Mouse (Mus musculus) intestine, embryonic 14.5 days (tissue): ENCODE measurements around the gene Ctbs. TPM values are rescaled to one million over a fixed set of nuclear protein-coding genes. Genes with fewer than 3 reads are reported as not detected.
"Not testable (repeated sequence)": the region's sequence is repeated elsewhere in the genome, so short reads cannot be mapped to it uniquely, and the experiment has no call there.

ENCODE experiments used
- ATAC-seq: fragments of 200-750 bp; cut with Nextera tagmentation; replicated peaks from 2 replicates; pipeline ENCODE4 v1.8.0; 2017; ENCODE audit warnings: low read depth, moderate number of reproducible peaks, moderate TSS enrichment, moderate library complexity; ENCODE audit not compliant: low FRiP score, low TSS enrichment
- DNase-seq: peaks from one replicate; pipeline ENCODE4 v3.0.0-alpha.2; 2018; ENCODE audit warnings: low spot score
- H3K27ac ChIP-seq: fragments of 300-500 bp; sonication (generic); 2 replicates; pipeline ENCODE4 v1.5.1; 2014; ENCODE audit warnings: low read depth, mild to moderate bottlenecking, control low read depth
- H3K27me3 ChIP-seq: fragments of 300-500 bp; sonication (generic); replicated peaks from 2 replicates; pipeline ENCODE4 v1.6.1; 2014; ENCODE audit warnings: low read length, control low read depth; ENCODE audit not compliant: control insufficient read depth, insufficient read depth
- H3K36me3 ChIP-seq: fragments of 300-500 bp; sonication (generic); 2 replicates; pipeline ENCODE4 v1.6.1; 2014; ENCODE audit warnings: low read length, control low read depth; ENCODE audit not compliant: control insufficient read depth, insufficient read depth
- H3K4me1 ChIP-seq: fragments of 300-500 bp; sonication (generic); replicated peaks from 2 replicates; pipeline ENCODE4 v1.6.1; 2014; ENCODE audit warnings: low read length, control low read depth, mixed read lengths; ENCODE audit not compliant: control insufficient read depth, insufficient read depth
- H3K4me2 ChIP-seq: fragments of 300-500 bp; sonication (generic); 2 replicates; pipeline ENCODE4 v1.6.1; 2014; ENCODE audit warnings: low read length
- H3K4me3 ChIP-seq: fragments of 300-500 bp; sonication (generic); 2 replicates; pipeline ENCODE4 v1.5.1; 2014; ENCODE audit warnings: low read depth, low read length, control low read depth, mixed read lengths
- H3K9ac ChIP-seq: fragments of 300-500 bp; sonication (generic); 2 replicates; pipeline ENCODE4 v1.6.1; 2014; ENCODE audit warnings: mild to moderate bottlenecking, low read length
- H3K9me3 ChIP-seq: fragments of 300-500 bp; sonication (generic); 2 replicates; pipeline ENCODE4 v1.6.1; 2016; ENCODE audit warnings: low read length, control low read depth; ENCODE audit not compliant: control insufficient read depth
- WGBS: fragments of 180-500 bp; shearing (Covaris S2); extraction: QIAGEN DNeasy Blood & Tissue Kit; methylation state at CpG from one replicate; pipeline ENCODE4 v1.1.7; 2014; 5-methylcytosine and 5-hydroxymethylcytosine counted together
- polyA plus RNA-seq: library from polyadenylated mRNA; unstranded; fragments of >200 nt; fragmentation: Nextera tagmentation; extraction: Ambion mirVana; gene quantifications from 2 replicates; pipeline ENCODE4 v1.2.1, GENCODE M21; 2014

Ctbs gene
- polyA plus RNA-seq, 1 experiment from 2014 or later, result 12.1 TPM

GRCm38 (mm10) chr3:146421787-146422186 lies 27.8 kb upstream of the Ctbs start:
- Histone ChIP-seq H3K9me3 (no peaks in the 10 kb centered on the region), H3K27ac (no peak overlapping the region), H3K36me3 (peaks cover 42% of the 10 kb centered on the region), H3K4me2 (no peak overlapping the region), H3K9ac (no peak overlapping the region), H3K4me1 (no peaks in the 10 kb centered on the region), H3K27me3 (no peaks in the 10 kb centered on the region), H3K4me3 (no peak overlapping the region)
- no peak for ATAC-seq
- WGBS, result 51% methylated on average over 8 of the region's 8 CpGs
- no peak for DNase-seq

- no peaks in the 10 kb centered on the region for H3K4me1 ChIP-seq
- no peak overlapping the region for H3K27ac ChIP-seq
- DNase-seq (no peak), ATAC-seq (no peak)
- no peaks in the 10 kb centered on the region for H3K9me3 ChIP-seq
- H3K4me2 ChIP-seq, result no peak overlapping the region
- peaks cover 44% of the 10 kb centered on the region for H3K36me3 ChIP-seq
- H3K27me3 ChIP-seq, result no peaks in the 10 kb centered on the region
- no peak overlapping the region for H3K9ac ChIP-seq
- H3K4me3 ChIP-seq, result no peak overlapping the region
- 80% methylated on average over 7 of the region's 7 CpGs for WGBS
These were observed 25.9 kb upstream of the Ctbs start for GRCm38 (mm10) chr3:146423710-146424109.

GRCm38 (mm10) chr3:146424306-146424900 lies 25.2 kb upstream of the Ctbs start:
- Histone ChIP-seq H3K27me3 (no peaks in the 10 kb centered on the region), H3K9ac (no peak overlapping the region), H3K4me3 (no peak overlapping the region), H3K36me3 (peaks cover 45% of the 10 kb centered on the region), H3K9me3 (no peaks in the 10 kb centered on the region), H3K27ac (no peak overlapping the region), H3K4me2 (no peak overlapping the region), H3K4me1 (no peaks in the 10 kb centered on the region)
- 67% methylated on average over 7 of the region's 7 CpGs for WGBS
- peak; percentile 21 for ATAC-seq
- DNase-seq, result no peak

GRCm38 (mm10) chr3:146425902-146426301 lies 23.7 kb upstream of the Ctbs start:
- Histone ChIP-seq H3K27ac (no peak overlapping the region), H3K36me3 (peaks cover 47% of the 10 kb centered on the region), H3K9me3 (no peaks in the 10 kb centered on the region), H3K4me3 (no peak overlapping the region), H3K4me2 (no peak overlapping the region), H3K9ac (no peak overlapping the region), H3K27me3 (no peaks in the 10 kb centered on the region), H3K4me1 (no peaks in the 10 kb centered on the region)
- WGBS, result 66% methylated on average over 7 of the region's 7 CpGs
- no peak for ATAC-seq
- no peak for DNase-seq

GRCm38 (mm10) chr3:146426489-146426888 lies 23.1 kb upstream of the Ctbs start:
- WGBS, result 92% methylated on average over 8 of the region's 8 CpGs
- H3K27ac ChIP-seq, result no peak overlapping the region
- peaks cover 49% of the 10 kb centered on the region for H3K36me3 ChIP-seq
- no peaks in the 10 kb centered on the region for H3K4me1 ChIP-seq
- no peak overlapping the region for H3K9ac ChIP-seq
- no peak overlapping the region for H3K4me3 ChIP-seq
- H3K27me3 ChIP-seq, result no peaks in the 10 kb centered on the region
- no peak for DNase-seq
- no peak overlapping the region for H3K4me2 ChIP-seq
- H3K9me3 ChIP-seq, result no peaks in the 10 kb centered on the region
- no peak for ATAC-seq

GRCm38 (mm10) chr3:146433063-146433462 lies 16.5 kb upstream of the Ctbs start:
- DNase-seq, H3K27me3 ChIP-seq, H3K4me3 ChIP-seq, H3K27ac ChIP-seq, H3K4me1 ChIP-seq, H3K4me2 ChIP-seq, H3K9ac ChIP-seq, H3K9me3 ChIP-seq, ATAC-seq: not testable (repeated sequence)
- WGBS, result 89% methylated on average over 11 of the region's 11 CpGs
- H3K36me3 ChIP-seq, result peaks cover 75% of the 10 kb centered on the region

GRCm38 (mm10) chr3:146433681-146434350 lies 15.8 kb upstream of the Ctbs start:
- H3K4me3 ChIP-seq, result no peak overlapping the region
- 92% methylated on average over 14 of the region's 14 CpGs for WGBS

GRCm38 (mm10) chr3:146434686-146435085 lies 14.9 kb upstream of the Ctbs start:
- Histone ChIP-seq H3K27me3 (no peaks in the 10 kb centered on the region), H3K4me1 (no peaks in the 10 kb centered on the region), H3K9me3 (no peaks in the 10 kb centered on the region), H3K4me3 (no peak overlapping the region), H3K27ac (no peak overlapping the region), H3K9ac (no peak overlapping the region), H3K36me3 (peaks cover 67% of the 10 kb centered on the region), H3K4me2 (no peak overlapping the region)
- WGBS, result 91% methylated on average over 8 of the region's 8 CpGs
- DNase-seq (peak; percentile 28), ATAC-seq (no peak)

More at GRCm38 (mm10) chr3:146433681-146434350, 15.8 kb upstream of the Ctbs start:
- Histone ChIP-seq H3K4me1 (no peaks in the 10 kb centered on the region), H3K9ac (no peak overlapping the region), H3K27ac (no peak overlapping the region), H3K36me3 (peaks cover 75% of the 10 kb centered on the region), H3K9me3 (no peaks in the 10 kb centered on the region), H3K4me2 (no peak overlapping the region), H3K27me3 (no peaks in the 10 kb centered on the region)
- ATAC-seq (no peak), DNase-seq (no peak)

GRCm38 (mm10) chr3:146435533-146435932 lies 14.1 kb upstream of the Ctbs start:
- Histone ChIP-seq H3K27me3 (no peaks in the 10 kb centered on the region), H3K4me3 (no peak overlapping the region), H3K4me1 (no peaks in the 10 kb centered on the region), H3K4me2 (no peak overlapping the region), H3K27ac (no peak overlapping the region), H3K36me3 (peaks cover 59% of the 10 kb centered on the region), H3K9ac (no peak overlapping the region), H3K9me3 (no peaks in the 10 kb centered on the region)
- no peak for ATAC-seq
- WGBS, result 94% methylated on average over 11 of the region's 11 CpGs
- DNase-seq, result peak; percentile 15
